Mouse (Mus musculus) T-helper 2 cell (primary cell): Measurements from ENCODE around the gene Akap9.
"Not testable (repeated sequence)": the region's sequence is repeated elsewhere in the genome, so short reads cannot be mapped to it uniquely, and the experiment has no call there.

Experiments
- in situ Hi-C: fragments of 300-600 bp; cut with MboI, MseI; formaldehyde crosslinking; loops from one replicate; pipeline ENCODE4 v1.15.1; 2025; ENCODE audit warnings: high pct_unique_total_duplicates

Gene Akap9

DNA sequence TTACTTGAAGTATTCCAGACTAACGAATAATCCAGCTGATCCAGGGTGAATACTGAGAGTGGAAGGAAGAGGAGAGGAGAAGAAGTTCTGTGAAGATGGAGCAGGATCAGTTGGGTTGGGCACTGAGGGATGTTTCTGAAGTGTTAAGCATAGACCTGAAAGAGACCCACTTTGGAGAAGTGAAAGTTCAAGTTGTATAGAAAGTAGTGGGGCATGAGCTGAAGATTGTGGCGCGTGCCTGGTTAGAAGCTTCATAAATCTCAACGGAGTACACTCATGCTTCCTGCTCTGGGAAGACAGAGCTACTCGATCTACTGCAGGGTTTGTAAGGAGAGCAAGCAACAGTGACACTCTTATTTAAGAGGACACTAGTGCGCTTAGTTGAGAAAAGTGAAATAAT lies 41.3 kb downstream of the Akap9 start:
- in situ Hi-C loops = no loop called here

DNA sequence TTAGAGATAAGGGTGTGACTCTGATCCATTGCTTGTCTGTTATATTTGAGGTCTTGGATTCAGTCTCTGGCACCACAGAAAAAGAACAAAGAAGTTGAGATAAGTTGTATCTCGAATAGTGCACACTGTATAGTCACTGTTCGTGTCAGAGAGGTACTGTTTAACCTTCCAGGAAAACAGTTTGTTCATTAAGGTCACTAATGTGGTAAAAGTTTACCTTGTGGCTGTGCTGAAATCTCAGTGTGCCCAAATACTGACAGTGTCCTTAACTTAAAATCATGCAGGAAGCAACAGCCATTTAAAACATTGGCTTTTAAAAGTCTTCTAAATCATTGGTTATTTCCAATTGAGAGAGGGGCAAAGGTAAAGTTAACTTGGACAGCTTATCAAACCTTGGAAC lies 43.1 kb downstream of the Akap9 start:
- in situ Hi-C loops = no loop called here

DNA sequence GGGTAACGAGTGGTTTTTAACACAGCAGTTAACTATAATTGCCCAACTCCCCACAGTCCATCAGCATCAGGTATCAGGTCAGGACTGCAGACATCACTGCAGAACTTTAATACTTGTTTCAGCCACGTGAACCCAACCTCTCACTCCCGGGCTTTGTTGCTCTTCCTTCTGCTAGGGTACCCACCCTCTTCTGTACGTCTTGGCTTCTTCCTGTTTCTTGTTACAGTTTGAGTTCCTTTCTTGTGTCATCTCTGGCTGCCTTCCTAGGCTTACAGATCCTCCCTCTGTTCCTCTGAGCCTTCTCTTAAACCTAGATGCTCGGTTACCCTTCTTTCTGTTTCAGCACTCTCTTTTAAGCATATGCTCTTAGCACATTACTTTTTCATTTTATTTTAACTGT lies 45.9 kb downstream of the Akap9 start:
- in situ Hi-C loops = no loop called here

DNA sequence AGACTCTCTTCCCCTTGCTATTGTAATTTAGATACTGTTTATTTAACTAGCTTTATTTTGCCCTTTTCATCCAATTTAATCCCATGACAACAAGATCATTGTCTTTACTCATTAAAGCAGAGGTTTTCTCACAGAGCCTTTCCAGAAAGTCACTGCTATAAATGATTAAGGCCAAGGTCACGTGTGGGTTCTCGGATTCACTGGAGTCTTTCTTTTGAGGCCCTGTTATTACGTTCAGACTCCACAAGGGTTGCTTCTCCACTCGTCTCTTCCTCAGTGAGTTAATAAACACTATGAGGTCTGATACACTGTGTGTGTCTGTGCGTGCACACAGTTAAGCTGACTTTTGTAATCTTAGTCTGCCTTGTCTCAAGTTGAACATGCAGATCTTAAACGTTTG lies 47.0 kb downstream of the Akap9 start:
- in situ Hi-C loops = no loop called here

DNA sequence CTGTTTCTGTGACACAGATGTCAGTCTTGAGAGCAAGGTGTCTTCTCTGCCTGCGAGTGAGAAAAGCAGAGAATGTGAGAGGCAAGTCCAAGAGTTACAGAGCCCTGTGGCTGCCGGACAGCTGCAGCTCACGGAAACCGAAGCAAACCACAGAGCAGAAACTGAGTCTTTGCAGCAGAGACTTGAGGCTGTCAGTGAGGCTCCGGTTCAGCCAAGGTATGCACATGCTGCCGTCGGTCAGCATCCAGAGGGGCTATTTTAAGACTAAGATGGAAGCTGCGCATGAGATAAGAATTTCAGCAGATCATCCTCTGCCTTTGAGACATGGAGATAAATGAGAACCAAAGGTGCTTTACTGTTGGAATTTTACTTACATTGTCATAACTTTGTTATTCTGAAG lies 48.3 kb downstream of the Akap9 start:
- in situ Hi-C loops = no loop called here

DNA sequence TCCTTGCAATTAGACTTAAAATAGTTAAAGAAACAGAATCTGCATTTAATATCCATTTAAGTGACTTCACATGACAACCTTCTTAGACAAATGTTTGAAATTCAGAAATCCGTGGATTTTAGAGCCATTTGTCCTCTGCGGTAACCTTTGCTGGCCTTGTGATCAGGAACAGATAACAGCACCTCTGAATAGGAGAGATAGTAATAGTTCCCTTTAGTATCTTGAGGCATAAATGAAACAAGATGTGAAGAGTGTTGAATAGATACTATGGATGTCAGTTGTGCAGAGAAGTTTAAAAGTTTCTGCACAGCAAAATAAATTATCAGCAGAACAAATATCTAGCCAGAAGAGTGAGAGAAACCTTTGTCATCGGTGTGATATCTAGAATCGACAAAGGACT lies 50.0 kb downstream of the Akap9 start:
- in situ Hi-C loops = no loop called here

DNA sequence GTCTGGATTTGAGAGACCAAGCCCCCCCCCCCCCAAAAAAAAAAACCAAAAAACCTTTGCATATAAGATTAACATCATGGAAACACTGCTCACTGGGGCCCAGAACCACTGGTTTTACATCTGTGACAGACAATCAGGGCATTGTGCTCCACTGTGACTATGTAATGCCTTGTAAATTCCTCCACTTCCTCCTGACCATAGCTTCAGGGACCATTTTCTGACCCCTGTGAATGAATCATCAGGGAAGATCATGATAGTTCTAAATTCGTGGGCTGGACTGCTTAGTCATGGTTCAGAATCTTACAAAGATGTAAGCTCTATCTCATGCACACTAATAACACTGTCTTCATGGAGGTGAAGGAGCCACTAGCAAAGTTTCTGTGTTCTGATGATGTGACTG lies 61.8 kb downstream of the Akap9 start:
- in situ Hi-C loops = no loop called here

DNA sequence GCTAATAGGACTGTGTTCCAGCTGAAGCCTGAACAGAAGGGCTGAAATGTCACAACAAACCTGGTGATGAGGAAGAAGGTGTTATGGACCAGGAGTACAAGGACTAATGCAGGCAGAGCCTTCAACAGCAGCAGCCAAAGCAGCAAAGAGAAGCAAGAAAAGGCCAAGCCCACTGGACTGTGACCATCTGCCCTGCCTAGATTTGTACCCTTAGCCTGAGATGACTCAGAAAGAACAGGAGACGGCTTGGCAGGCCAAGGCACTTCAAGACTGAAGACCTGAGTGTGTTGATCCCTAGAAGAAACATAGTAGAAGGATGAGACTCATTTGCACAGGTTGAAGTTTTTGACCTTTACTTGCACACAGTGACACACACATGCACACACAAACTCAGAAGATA lies 62.6 kb downstream of the Akap9 start:
- in situ Hi-C loops = no loop called here

DNA sequence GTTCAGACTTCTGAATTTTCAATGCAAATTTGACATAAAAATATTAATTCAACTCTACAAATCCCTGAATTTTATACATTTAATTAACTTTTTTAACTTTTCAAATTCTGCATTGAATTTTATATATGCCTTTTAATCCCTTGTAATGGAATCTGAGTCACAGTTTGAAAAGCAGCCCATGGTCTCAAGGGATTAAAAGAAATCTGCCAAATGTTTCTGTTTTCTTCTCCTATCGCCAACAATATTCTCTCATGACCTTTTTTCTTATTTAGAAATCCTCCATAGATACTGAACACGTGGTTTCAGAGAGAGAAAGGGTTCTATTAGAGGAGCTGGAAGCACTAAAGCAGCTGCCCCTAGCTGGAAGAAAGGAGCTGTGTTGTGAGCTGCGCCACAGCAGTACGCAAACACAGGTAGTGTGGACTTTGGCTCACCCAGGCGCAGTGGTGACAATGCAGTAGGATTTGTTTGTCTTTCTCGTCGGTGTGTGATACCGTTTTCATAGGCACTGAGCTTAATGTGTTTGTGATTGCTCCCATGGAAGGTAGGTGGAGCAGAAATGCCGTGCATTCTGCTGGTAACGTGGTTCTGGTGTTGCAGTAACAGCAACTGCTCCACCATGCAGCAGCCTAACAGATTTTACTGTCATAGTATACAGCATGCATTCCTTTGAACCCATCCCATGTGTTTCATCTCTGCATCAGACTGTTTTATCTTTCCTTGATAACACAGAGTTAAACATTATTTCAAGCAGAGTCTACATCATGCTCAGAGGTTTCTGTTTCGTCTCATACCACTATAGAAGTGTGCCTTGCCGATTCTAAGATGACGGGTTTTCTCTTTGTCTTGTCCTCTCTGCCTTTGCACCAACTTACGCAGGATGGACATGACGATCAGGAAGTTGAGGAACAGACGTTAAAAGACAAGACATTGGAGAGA lies 76.9 kb downstream of the Akap9 start:
- in situ Hi-C loops = no loop called here

DNA sequence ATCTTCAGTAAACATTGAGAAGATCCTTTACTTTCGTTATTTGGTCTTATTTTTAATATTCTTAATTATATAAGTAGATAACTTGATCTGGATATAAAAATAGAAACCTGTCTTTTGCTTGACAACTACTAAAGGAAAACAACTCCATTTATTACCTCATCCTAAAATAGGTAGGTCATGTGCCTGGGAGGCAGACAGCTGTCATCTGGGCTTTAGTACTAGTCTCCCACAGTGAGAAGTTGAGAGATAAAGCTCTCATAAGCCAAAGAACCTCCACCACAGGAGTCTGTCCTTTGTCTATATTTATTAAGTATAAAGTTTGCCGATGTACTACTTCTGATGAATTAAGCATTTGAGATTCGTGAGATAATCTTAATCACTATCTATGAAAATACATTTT lies 78.8 kb downstream of the Akap9 start:
- in situ Hi-C loops = no loop called here

DNA sequence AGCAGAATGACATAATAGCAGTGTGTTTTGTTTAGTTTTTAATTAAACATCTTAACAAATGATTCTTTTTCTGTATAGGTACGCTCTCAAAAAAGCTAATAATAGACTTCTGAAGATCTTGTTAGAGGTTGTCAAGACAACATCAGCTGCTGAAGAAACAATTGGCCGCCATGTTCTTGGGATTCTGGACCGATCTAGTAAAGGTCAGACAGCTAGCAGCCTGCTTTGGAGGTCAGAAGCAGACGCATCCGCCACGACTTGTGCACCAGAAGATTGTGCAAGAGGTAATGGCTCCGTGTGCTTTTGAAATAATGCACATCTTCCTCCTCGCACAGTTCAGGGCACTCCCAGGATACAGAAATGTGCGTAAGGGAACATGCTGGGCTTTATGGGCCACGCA lies 80.4 kb downstream of the Akap9 start:
- in situ Hi-C loops = no loop called here

DNA sequence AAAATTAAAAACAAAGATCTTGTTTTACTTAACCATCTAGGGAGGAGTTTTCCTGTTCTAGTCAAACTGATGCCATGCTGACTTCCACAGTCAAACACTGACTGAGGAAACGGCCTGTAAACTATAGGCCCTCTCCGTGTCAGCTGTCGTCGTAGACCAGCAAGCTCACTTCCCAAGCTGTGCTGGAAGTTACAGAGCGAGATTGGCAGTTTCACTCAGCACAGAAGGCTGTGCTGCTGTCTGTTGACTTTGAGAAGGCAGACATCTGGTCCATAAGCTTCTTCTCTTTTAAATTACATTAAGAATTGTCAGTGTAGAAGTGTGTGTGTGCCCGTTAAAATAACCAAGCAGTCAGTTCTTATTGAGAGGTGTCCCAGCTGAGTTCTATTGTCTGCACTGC lies 81.7 kb downstream of the Akap9 start:
- in situ Hi-C loops = no loop called here

DNA sequence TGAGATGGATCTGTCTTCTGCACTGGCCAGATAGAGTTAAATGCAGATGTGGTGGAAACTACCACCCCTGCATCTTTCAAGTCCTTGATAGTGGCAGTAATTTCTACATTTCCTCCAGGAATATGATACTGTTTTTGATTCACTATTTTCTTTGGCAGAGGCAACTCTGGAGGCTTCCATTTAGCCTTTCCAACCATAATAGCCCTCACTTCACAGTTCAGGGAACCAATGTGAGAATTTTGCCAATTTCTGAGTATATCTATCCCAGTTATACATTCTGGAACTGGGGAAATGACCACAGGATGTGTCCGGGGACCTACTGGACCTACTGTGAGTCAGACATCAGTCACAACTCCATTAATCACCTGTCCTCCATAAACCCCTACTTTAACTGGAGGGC lies 89.8 kb downstream of the Akap9 start:
- in situ Hi-C loops = not testable (repeated sequence)

DNA sequence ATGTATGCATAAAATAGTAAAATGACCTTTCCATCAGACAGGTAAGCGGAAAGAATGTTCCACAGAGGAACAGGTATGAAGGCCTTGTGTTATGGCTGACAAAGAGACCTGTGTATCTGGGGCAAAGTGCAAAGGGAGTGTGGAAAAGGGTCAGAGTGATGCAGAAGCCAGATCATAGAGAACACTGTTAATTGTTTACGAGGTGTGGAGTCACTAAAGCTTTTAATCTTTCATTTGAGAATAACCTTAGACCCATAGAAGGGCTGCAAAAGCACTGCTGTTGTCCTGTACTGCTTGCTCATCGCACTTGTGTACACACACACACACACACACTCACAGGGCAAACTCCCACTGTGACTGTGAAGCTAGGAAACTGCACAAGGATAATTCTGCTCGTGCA lies 91.5 kb downstream of the Akap9 start:
- in situ Hi-C loops = no loop called here

DNA sequence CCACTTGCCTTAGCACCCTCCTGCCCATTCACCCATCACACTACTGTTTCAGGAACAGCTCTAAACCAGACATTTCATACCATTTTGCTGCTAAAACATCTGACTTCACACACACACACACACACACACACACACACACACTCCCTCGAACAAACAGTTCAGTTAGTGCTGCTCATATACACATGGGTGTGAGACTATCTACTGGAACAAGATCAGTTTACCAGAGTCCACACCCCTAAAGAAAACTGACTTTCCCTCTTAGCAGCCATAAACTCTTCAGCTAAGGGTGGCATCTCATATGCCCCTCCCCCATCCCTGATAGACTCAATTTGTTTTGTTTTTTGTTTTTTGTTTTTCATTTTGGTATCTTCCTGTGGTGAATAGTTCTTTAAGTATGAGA lies 92.2 kb downstream of the Akap9 start:
- in situ Hi-C loops = no loop called here

DNA sequence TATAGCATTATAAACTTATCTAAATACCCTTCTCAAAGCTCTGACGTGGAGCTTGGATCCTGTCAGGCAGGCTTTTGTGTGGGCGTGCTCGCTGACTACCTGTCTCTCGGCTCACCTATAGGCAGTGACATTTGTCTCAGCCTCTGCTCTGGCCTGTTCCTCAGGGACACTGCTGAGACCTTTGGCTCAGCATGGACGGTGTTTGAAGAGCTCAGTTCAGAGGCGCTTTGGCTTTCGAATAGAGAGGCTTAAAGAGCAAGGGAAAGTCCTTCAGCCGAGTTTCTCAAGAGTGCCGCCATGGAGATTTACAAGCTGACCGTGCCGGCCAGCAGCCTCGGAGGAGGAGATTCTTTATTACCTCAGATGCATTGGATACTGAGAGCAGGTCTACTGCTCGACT lies 95.3 kb downstream of the Akap9 start:
- in situ Hi-C loops = no loop called here

DNA sequence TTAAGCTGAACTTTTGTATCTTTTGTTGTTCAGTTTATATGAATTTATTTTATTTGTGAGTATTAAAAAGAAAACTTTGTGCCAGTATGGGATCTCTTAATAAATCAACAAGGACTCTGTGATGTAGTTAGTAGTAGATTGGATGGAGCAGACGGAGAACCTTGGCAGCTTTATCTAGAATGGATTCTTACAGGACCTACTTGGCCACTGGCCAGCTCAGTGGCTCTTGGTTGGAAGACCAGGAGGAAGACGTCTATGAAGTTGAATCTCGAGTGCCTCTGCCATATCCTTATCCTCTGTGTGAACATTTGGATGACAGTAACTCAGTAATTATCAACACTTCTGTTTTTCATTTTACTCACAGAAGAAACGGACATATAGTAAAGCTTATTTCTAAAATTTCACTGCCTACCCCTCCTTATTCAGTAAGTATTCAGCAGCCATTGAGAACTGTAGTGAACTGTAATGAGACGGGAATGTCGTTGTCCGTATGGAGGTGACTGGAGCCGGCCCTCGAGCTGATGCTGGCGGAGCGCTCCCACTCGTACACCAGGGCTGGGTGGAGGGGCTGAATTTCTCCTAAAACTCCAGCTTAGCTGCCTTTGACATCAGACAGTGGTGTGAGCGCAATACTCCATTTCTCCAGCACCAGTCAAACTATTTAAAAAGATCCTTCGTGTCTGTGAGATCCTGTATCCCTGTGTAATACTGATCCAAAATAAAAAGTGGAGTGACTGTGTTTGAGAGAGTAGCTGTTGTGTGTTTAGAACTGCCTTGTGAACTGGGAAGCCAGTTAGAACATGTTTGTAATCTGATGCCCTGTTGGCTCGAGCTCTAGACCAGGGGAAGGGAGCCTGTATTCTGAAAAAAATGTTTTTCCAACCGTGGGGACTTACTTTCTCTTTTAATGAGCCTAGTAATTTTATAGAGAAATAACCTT lies 96.2 kb downstream of the Akap9 start:
- in situ Hi-C loops = no loop called here

DNA sequence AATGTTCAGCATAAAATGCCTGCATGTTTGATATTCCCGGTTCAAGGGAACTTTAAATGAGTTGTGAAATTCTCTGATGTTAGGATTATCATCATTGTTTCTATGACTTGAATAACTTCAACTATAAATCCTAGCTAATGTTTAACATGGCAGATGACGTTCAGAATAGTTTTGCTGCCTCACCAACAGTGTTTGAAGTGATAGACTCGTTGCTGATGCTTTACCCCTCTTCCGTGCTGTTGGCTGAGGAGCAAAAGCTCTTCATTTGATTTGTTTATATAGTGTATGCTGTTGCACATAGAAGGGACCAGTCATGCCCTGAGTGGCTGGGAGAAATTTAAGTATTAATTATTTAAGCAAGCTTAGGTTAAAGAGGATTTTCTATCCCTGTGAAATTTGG lies 96.9 kb downstream of the Akap9 start:
- in situ Hi-C loops = no loop called here

DNA sequence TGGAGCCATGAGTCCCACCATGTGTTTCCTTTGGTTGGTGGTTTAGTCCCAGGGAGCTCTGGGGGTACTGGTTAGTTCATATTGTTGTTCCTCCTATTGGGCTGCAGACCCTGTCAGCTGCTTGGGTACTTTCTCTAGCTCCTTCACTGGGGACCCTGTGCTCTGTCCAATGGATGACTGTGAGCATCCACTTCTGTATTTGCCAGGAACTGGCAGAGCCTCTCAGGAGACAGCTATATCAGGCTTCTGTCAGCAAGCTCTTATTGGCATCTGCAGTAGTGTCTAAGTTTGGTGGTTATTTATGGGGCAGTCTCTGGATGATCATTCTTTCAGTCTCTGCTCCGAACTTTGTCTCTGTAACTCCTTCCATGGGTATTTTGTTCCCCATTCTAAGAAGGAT lies 98.5 kb downstream of the Akap9 start:
- in situ Hi-C loops = not testable (repeated sequence)

DNA sequence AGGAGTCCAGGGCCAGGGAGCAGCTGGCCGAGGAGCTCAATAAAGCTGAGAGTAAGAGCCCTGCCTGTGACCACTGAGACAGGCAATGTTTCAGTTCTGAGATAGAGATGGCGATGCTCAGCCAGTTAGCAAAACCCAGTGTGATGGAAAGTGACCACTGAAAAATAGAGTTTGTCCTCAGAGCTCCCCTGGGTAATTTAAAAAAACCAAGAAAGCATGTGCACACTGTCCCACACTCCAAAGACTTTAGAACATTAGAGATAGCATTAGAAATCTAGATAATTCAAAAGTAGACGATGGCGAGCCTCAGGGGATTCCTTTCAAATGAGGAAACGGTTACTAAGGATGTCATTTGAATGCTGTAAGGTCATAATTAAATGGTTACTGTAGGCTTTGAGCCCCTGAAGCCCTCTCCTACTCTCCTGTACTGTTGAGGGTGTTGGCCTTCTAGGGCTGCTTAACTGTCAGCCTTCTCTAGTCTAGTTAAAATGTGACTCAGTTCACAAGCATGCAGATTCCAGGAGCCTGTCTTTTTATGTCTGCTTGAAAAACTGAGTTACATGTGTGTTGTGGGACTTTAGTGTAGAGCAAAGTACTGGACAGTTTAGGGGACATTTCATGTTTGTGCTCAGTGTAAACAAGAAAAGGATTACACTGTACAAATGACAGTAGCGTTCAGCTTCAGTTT lies 100.8 kb downstream of the Akap9 start:
- in situ Hi-C loops = no loop called here

DNA sequence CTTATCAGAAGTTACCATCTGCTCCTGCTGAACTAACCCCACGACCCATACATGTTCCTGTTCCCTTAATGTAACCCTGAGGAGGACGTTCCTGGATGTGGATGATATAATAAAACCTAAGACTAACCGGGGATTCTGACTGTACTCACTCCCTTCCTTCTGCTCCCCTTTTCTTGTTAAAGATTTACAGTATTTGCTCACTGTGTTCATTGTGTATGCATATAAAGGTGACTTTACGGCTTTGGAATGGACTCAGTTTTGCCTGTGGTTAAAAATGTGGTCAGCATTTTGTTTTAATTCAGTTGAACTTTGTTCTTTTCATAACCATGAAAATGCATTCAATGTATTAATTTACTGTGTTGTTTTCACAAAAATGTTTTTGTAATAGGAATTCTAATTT lies 104.0 kb downstream of the Akap9 start:
- in situ Hi-C loops = no loop called here

DNA sequence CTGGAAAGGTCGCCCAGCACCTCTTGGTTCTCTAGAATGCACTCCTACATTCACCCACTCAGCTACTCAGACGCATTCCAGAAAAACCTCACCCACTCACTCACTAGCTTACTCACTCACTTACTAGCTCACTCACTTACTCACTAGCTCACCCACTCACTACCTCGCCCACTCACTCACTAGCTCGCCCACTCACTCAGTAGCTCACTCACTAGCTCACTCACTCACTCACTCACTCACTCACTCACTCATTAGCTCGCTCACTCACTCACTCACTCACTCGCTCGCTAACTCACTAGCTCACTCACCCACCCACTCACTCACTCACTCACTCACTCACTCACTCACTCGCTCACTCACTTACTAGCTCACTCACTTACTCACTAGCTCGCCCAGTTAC lies 108.8 kb downstream of the Akap9 start:
- in situ Hi-C loops = no loop called here
